Mouse (Mus musculus) adrenal gland, adult (tissue): ENCODE results near the gene Chd6.
"Not testable (repeated sequence)": the region's sequence is repeated elsewhere in the genome, so short reads cannot be mapped to it uniquely, and the experiment has no call there.

Source experiments
- DNase-seq, 2 experiments: peaks; one replicate each; pipeline ENCODE4 v3.0.0; 2022 to 2023; ENCODE audit warnings: low spot score in 1 of 2; ENCODE audit not compliant: inconsistent age in 2 of 2

Gene Chd6

GRCm38 (mm10) chr2:160990339-160991070 lies 118.4 kb downstream of the Chd6 start:
- DNase-seq, result no peak

- DNase-seq, result no peak
Measured at GRCm38 (mm10) chr2:160987503-160987902, 121.4 kb downstream of the Chd6 start.

DNA sequence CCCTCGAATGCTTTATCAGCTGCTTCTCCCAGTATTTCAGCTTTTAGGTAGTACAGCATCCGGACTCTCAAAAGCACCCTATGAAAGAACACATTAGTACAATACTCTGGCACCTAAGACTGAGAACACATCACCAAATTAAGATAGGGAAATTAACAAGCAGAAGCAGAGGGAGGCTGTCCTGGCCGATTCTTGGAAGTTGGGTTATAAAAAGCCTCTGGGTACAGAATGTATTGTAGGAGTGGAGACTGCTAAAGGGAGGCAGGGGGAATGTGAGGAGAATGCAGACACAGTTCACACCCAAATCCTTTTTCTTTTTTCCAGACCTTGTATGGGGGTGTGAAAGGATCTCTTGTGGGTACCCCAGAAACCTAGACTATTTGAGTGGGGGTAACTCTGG lies 126.2 kb downstream of the Chd6 start:
- no peak for DNase-seq

DNA sequence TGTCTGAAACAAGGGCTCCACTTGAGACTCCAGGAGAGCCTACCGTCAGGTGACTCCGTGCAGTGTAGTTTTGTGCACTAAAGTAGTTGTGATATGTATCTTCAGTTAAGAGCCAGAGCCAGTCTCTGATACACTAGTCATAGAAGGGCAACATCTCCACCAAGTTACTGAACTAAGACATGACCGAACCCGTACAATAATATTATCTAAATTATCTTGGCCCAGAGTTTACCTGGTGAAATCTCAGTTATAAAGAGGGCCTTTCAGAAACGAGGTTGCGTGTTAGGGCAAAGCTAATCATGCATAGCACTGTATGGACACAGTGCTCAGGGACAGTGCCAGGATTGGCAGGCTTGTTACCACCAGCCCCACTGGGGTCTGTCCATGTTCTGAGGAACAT lies 127.1 kb downstream of the Chd6 start:
- DNase-seq, result no peak

- no peak for DNase-seq
Measured at GRCm38 (mm10) chr2:160978651-160979050, 130.2 kb downstream of the Chd6 start.

GRCm38 (mm10) chr2:160977248-160977647 lies 131.6 kb downstream of the Chd6 start:
- DNase-seq, result peak; percentile 74 to 80

GRCm38 (mm10) chr2:160973648-160974215 lies 135.1 kb downstream of the Chd6 start:
- no peak for DNase-seq

- DNase-seq, result no peak
Measured at GRCm38 (mm10) chr2:160972103-160972792, 136.6 kb downstream of the Chd6 start.

GRCm38 (mm10) chr2:160962149-160962548 lies 146.7 kb downstream of the Chd6 start:
- no peak for DNase-seq

DNA sequence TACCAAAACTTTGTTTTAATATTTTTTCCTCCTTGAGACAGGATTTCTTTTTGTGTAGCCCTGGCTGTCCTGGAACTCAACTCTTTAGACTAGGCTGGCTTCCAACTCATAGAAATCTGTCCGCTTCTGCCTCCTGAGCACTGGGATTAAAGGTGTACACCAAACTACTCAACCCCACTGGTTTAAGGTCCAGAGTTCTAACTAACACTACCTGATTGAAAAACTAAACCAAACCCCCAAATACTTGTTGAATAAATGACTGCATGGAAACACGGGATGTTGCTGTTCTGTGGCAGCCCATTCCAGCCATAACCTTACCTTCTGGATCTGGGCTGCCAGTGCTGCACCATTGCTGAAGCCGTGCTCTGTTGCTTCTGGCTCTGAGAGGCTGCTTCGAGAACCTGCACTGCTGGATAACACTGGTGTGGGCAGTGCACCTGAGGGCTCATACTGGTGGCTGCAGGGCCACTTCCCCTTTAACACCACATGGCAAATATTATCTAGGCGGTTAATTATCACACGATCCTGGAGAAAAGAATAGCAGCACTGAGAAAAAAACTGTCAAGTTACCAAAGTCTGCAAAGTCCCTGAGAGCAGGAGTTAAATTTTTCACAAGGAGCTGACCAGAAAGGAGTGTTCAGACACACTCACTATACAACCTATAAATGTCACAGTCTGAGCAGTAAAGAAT lies 147.8 kb downstream of the Chd6 start:
- no peak for DNase-seq

- DNase-seq, result no peak
Measured at GRCm38 (mm10) chr2:160959901-160960300, 149.0 kb downstream of the Chd6 start.

- DNase-seq, result no peak
Measured at GRCm38 (mm10) chr2:160958737-160959136, 150.1 kb downstream of the Chd6 start.

DNA sequence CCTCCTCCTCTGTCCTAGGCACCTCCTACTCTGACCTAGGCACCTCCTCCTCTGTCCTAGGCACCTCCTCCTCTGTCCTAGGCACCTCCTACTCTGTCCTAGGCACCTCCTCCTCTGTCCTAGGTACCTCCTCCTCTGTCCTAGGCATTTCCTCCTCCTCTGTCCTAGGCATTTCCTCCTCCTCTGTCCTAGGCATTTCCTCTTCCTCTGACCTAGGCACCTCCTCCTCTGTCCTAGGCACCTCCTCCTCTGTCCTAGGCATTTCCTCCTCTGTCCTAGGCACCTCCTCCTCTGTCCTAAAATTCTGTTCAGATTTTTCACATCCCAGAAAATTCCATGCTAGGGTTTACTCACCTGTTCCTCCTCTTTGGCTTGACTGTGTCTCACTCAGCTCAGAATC lies 151.1 kb downstream of the Chd6 start:
- DNase-seq, result not testable (repeated sequence)

GRCm38 (mm10) chr2:160957307-160957706 lies 151.6 kb downstream of the Chd6 start:
- not testable (repeated sequence) for DNase-seq

- DNase-seq, result peak in 1 of 2 experiments; percentile 50
Measured at GRCm38 (mm10) chr2:160955331-160955730, 153.5 kb downstream of the Chd6 start.

DNA sequence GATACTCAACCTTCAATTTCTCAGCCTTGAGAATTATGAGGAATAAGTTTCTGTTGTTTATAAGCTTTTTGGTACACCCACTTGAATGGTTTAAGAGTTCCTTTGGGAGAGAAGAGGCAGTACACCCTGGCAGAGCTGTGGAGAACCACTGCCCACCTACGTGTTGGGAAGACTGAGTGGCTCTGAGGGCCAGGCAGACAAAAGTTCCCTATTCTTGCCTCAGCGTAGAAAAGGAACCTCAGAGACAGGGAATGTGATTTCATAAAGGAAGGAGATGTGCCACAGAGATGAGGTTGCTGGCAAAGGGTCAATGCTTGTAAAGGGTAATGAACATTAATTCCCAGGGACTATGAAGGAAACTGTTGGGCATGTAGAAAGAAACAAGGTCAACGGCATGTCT lies 154.3 kb downstream of the Chd6 start:
- DNase-seq, result no peak

DNA sequence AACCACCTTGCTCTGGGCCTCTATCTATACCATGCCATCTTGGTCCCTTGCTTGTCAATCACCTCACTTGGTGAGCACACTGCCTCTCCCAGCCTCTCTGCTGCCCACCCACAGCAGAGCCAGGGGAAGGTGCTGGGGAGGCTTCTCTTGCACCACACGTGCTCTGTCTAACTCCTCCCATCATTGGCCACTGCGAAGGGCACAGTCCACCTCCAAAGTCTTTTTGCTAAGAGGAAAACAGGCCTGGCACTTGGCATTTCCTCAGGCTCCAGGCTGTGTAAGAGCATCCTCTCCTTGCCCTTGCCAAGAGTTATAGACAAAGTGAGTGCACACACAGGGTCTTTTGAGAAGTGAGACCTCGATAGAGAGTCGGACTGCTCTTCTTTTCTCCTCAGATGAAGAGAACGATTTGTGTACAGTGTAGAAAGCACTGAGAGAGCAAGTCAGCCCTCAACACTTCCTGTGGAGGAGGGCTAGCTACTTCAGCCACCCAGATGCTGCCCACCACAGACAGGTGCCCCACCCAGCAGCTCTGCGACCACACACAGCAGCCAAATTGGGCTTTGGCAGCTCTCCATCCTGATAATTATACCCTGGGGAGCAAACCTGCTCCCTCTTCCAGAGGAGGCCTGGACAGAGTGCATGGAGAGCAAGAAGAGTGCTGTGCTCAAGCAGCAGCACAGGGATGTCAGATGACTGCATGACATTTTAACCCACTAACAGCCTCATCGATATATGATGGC lies 155.6 kb downstream of the Chd6 start:
- DNase-seq, result no peak

DNA sequence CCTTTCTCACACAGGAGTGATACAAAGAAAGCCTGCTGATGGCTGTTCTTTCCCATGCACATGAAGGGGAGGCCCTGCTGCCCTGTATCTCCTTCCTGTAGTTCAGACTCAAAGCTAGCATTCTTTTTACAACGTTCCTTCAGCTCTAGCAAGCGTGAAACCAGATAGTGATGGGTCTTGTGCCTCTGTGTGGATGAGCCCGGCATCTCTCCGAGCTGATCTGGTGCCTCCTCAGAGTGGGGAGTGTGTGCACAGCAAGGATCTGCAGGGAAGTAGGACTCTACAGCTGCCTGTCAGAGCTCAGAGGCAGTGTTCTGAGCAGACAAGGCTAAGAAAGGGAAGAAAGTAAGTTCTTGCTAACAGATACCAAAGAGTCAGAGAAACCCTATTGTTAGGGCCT lies 157.3 kb downstream of the Chd6 start:
- no peak for DNase-seq

DNA sequence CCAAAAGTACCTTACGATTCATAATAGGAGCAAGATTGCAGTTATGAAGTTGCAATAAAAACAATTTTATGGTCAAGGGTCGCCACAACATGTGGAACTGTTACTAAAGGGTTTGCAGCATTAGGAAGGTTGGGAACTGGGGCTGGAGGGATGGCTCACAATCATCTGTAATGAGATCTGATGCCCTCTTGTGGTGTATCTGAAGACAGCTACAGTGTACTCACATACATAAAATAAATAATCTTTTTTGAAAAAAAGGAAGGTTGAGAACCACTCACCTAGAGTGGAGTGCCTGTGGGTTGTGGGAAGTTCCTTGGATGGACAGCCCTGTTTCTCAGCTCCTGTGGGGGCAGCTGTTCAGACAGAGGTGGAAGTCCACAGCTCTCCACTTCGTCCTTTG lies 166.4 kb downstream of the Chd6 start:
- no peak for DNase-seq

DNA sequence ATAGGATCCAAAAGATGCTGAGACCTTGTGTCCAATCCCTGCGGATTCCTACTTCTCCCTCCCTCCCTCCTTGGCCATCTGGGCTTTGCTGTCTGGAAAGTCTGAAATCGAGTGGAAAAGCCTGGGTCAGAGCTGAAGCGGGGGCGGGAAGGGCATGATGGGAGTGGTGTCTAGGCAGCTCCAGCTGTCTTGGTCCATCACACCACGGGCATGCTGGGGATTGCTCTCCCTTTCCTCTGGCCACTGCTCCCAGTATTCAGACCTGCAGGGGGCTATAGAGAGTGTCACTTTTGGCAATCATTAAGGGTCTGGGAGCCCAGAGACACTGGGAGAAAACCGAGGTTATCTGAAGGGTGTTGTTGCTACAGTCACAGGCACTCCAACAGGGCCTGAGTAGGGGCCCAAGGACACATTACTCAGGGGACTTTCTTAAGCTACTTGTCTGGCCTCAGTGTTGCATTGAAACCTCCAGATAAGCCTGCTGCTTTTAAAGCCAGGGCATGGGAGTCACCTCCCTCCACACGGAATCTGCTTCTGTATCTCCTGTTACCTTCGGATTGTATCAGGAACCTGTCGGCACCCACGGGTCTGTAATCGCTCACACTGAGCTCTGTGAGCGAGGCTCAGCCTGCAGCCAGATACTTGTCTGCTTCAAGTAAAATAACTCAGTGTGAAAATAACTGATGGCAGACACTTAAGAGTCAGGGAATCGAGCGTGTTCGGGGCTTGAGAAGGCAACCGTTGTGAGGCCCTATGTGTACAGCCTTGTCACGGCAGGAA lies 167.8 kb downstream of the Chd6 start:
- peak in 1 of 2 experiments; percentile 48 for DNase-seq
